Mouse (Mus musculus) right cerebral cortex, postnatal 25 days (tissue): Measurements from ENCODE around the gene Zfp282.
A peak's percentile ranks its signal among the peaks of the same experiment; 100 is the strongest.

Source experiments
- DNase-seq: peaks from one replicate; pipeline ENCODE4 v3.0.0; 2022

Gene Zfp282

GRCm38 (mm10) chr6:47904361-47904760 lies 27.4 kb downstream of the Zfp282 start:
- DNase-seq: no peak

GRCm38 (mm10) chr6:47904917-47905695 lies 28.1 kb downstream of the Zfp282 start:
- no peak for DNase-seq

GRCm38 (mm10) chr6:47906326-47906725 lies 29.3 kb downstream of the Zfp282 start:
- no peak for DNase-seq

GRCm38 (mm10) chr6:47909007-47909406 lies 32.0 kb downstream of the Zfp282 start:
- DNase-seq: no peak

- DNase-seq: no peak
Measured at GRCm38 (mm10) chr6:47911650-47912049, 34.6 kb downstream of the Zfp282 start.

- no peak for DNase-seq
Measured at GRCm38 (mm10) chr6:47912991-47913390, 36.0 kb downstream of the Zfp282 start.

GRCm38 (mm10) chr6:47917051-47917450 lies 40.0 kb downstream of the Zfp282 start:
- DNase-seq: no peak

- no peak for DNase-seq
Measured at GRCm38 (mm10) chr6:47918768-47919274, 41.8 kb downstream of the Zfp282 start.

GRCm38 (mm10) chr6:47919646-47920446 lies 42.8 kb downstream of the Zfp282 start:
- DNase-seq: no peak

GRCm38 (mm10) chr6:47920447-47921340 lies 43.7 kb downstream of the Zfp282 start, which contains the start of gene Zfp212:
TSS of gene Zfp212 (plus strand) at chr6:47920476.
- DNase-seq: peak; percentile 89

GRCm38 (mm10) chr6:47942461-47942860 lies 65.5 kb downstream of the Zfp282 start:
- no peak for DNase-seq

GRCm38 (mm10) chr6:47943021-47943691 lies 66.2 kb downstream of the Zfp282 start:
- DNase-seq: peak; percentile 53

GRCm38 (mm10) chr6:47943721-47944120 lies 66.7 kb downstream of the Zfp282 start:
- no peak for DNase-seq

- no peak for DNase-seq
Measured at GRCm38 (mm10) chr6:47947388-47947787, 70.4 kb downstream of the Zfp282 start.

GRCm38 (mm10) chr6:47953191-47953726 lies 76.3 kb downstream of the Zfp282 start, which contains the start of gene Zfp956:
TSS of gene Zfp956 (plus strand) at chr6:47953390.
- DNase-seq: peak; percentile 95

- no peak for DNase-seq
Measured at GRCm38 (mm10) chr6:47954425-47954824, 77.4 kb downstream of the Zfp282 start.

- DNase-seq: no peak
Measured at GRCm38 (mm10) chr6:47957816-47958215, 80.8 kb downstream of the Zfp282 start.
